Mouse (Mus musculus) intestine, postnatal 0 days (tissue): Measurements from ENCODE around the gene Rassf5. TPM values are rescaled to one million over a fixed set of nuclear protein-coding genes. Genes with fewer than 3 reads are reported as not detected.

Experiments used
- ATAC-seq: fragments of 200-750 bp; cut with Nextera tagmentation; 2 replicates; pipeline ENCODE4 v1.8.0; 2017; ENCODE audit warnings: mild to moderate bottlenecking, moderate TSS enrichment, moderate library complexity
- H3K27ac ChIP-seq: fragments of 300-500 bp; sonication (generic); 2 replicates; pipeline ENCODE4 v1.5.1; 2014; ENCODE audit warnings: mild to moderate bottlenecking, low read depth, low read length, moderate library complexity
- H3K27me3 ChIP-seq: fragments of 300-500 bp; sonication (generic); replicated peaks from 2 replicates; pipeline ENCODE4 v1.6.1; 2014; ENCODE audit warnings: low read length, mixed read lengths; ENCODE audit not compliant: control insufficient read depth, insufficient read depth
- H3K36me3 ChIP-seq: fragments of 300-500 bp; sonication (generic); 2 replicates; pipeline ENCODE4 v1.6.1; 2014; ENCODE audit warnings: mild to moderate bottlenecking, moderate library complexity; ENCODE audit not compliant: control insufficient read depth, insufficient read depth
- H3K4me1 ChIP-seq: fragments of 300-500 bp; sonication (generic); replicated peaks from 2 replicates; pipeline ENCODE4 v1.6.1; 2014; ENCODE audit warnings: antibody characterized with exemption, low read length, mixed read lengths; ENCODE audit not compliant: control insufficient read depth, insufficient read depth
- H3K4me2 ChIP-seq: fragments of 300-500 bp; sonication (generic); replicated peaks from 2 replicates; pipeline ENCODE4 v1.6.1; 2014; ENCODE audit warnings: low read depth, mild to moderate bottlenecking, moderate library complexity
- H3K4me3 ChIP-seq: fragments of 300-500 bp; sonication (generic); 2 replicates; pipeline ENCODE4 v1.5.1; 2014; ENCODE audit warnings: low read depth, low read length
- H3K9ac ChIP-seq: fragments of 300-500 bp; sonication (generic); 2 replicates; pipeline ENCODE4 v1.6.1; 2014; ENCODE audit warnings: mild to moderate bottlenecking, low read depth, low read length
- H3K9me3 ChIP-seq: fragments of 300-500 bp; sonication (generic); 2 replicates; pipeline ENCODE4 v1.6.1; 2016; ENCODE audit warnings: mixed run types; ENCODE audit not compliant: control insufficient read depth
- CTCF ChIP-seq: sonication (generic); IDR thresholded peaks from 2 replicates; pipeline ENCODE4 v1.5.1; 2016; ENCODE audit warnings: low read depth, mild to moderate bottlenecking, control low read depth, antibody characterized with exemption, moderate library complexity
- WGBS: fragments of 180-500 bp; shearing (Covaris S2); extraction: QIAGEN DNeasy Blood & Tissue Kit; methylation state at CpG from one replicate; pipeline ENCODE4 v1.1.7; 2014; 5-methylcytosine and 5-hydroxymethylcytosine counted together
- polyA plus RNA-seq: library from polyadenylated mRNA; unstranded; fragments of >200 nt; fragmentation: Nextera tagmentation; extraction: Ambion mirVana; gene quantifications from 2 replicates; pipeline ENCODE4 v1.2.1, GENCODE M21; 2015

Rassf5 gene
- polyA plus RNA-seq, 1 experiment from 2014 or later = 6.4 TPM

GRCm38 (mm10) chr1:131188655-131189054 lies 56.4 kb downstream of the Rassf5 start:
- no peak overlapping the region for H3K9ac ChIP-seq
- H3K4me2 ChIP-seq = no peak overlapping the region
- no peak overlapping the region for H3K4me3 ChIP-seq
- no peaks in the 10 kb centered on the region for H3K36me3 ChIP-seq
- WGBS = 92% methylated on average over 5 of the region's 5 CpGs
- H3K27me3 ChIP-seq = no peaks in the 10 kb centered on the region
- TF ChIP-seq CTCF = no peak
- no peak overlapping the region for H3K27ac ChIP-seq
- no peak for ATAC-seq
- H3K9me3 ChIP-seq = no peaks in the 10 kb centered on the region
- no peaks in the 10 kb centered on the region for H3K4me1 ChIP-seq

DNA sequence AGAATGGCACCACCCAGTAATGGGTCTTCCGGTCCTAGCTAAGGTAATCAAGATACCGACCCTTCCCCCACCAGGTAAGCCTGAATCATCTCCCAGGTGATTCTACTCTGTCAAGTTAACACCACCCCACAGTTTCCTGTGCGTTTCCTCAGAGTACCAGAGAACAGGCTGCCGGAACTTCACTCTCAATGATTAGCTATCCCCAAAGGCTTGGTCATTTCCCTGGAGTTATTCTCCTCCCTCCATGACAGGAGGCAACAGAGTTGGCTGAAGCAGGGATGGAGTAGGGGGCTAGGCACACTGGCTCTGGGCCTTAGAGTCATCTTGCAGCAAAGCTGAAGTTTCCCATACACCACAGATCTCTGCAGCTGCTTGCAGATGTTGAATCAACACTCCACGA lies 57.2 kb downstream of the Rassf5 start:
- no peaks in the 10 kb centered on the region for H3K9me3 ChIP-seq
- no peaks in the 10 kb centered on the region for H3K4me1 ChIP-seq
- no peak overlapping the region for H3K9ac ChIP-seq
- no peaks in the 10 kb centered on the region for H3K27me3 ChIP-seq
- no peak for ATAC-seq
- no peak overlapping the region for H3K4me3 ChIP-seq
- 69% methylated on average over 5 of the region's 5 CpGs for WGBS
- no peak overlapping the region for H3K27ac ChIP-seq
- H3K4me2 ChIP-seq = no peak overlapping the region
- TF ChIP-seq CTCF = no peak
- no peaks in the 10 kb centered on the region for H3K36me3 ChIP-seq

- Histone ChIP-seq H3K27me3 (no peaks in the 10 kb centered on the region), H3K27ac (no peak overlapping the region), H3K9ac (no peak overlapping the region), H3K36me3 (no peaks in the 10 kb centered on the region), H3K9me3 (no peaks in the 10 kb centered on the region), H3K4me3 (no peak overlapping the region), H3K4me1 (no peaks in the 10 kb centered on the region), H3K4me2 (no peak overlapping the region)
- no peak for ATAC-seq
- 76% methylated on average over 6 of the region's 6 CpGs for WGBS
- TF ChIP-seq CTCF = no peak
These were observed 58.1 kb downstream of the Rassf5 start for GRCm38 (mm10) chr1:131186995-131187394.

DNA sequence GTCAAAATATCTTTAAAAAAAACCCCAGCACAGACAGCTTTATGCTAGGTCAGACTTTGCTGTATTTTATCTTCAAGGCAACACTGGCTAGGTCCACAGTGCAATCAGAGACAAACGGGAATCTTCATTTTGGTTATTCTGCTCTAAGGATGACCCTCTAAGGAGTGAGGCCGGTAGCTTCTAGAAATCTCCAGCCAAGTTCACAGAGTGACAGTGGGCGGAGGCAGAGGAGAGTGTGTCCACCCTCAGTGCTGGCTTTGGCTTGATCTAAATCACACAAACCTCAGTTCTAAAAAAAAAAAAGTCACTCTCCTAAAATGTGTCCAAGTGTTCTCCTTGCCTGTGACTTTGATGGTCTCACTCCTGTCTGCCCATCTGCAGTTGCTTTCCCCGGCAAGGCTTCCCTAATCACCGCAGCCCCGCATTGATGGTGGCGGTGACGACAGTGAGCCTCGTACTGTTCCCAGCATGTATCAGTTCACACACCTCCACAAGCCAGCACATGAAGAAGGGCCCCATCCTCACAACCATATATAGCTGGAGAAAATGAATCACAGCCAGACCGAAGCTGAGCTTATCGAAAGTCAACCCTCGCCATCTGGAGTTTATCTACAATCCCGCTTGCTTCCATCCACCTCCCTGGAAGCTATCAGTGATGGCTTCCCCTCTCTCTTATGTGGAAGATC lies 59.1 kb downstream of the Rassf5 start:
- Histone ChIP-seq H3K27ac (no peak overlapping the region), H3K36me3 (no peaks in the 10 kb centered on the region), H3K27me3 (no peaks in the 10 kb centered on the region), H3K9ac (no peak overlapping the region), H3K4me3 (no peak overlapping the region), H3K9me3 (no peaks in the 10 kb centered on the region), H3K4me1 (no peaks in the 10 kb centered on the region), H3K4me2 (no peak overlapping the region)
- WGBS = 79% methylated on average over 13 of the region's 13 CpGs
- no peak for ATAC-seq
- no peak for TF ChIP-seq CTCF

DNA sequence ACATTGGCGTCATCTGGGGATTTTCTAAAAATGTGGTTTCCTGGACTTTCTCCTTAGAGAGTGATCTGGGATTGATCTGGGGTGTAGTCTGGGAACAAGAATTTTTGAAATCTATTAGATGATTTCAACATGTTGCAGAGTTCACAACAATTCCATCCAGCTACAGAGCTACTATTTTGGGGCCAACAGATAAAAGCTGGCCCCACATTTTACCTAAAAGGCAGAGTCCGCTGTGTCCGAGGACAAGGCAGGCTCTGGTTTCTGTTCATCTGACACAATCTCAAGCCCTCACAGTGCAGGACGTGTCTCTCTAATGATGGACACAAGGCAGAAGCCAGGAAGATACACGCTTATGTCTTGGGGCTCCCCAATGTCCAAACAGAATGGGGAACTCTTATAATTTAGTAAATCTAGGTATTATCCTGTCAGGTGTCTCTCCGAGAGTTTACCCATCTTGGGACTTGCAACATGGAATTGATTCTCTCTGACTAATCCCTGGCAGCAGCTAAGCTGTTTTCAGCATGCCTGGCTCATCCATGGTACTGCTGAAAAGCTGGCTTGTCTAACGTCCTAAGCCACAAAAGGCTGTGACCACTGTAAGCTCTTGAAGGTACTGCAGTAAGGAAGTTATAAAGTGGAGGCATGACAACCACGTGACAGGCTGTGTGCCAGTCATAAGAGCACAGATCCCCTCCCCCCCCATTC lies 60.0 kb downstream of the Rassf5 start:
- no peak for ATAC-seq
- Histone ChIP-seq H3K36me3 (no peaks in the 10 kb centered on the region), H3K9ac (no peak overlapping the region), H3K4me1 (no peaks in the 10 kb centered on the region), H3K27ac (no peak overlapping the region), H3K4me3 (no peak overlapping the region), H3K9me3 (no peaks in the 10 kb centered on the region), H3K27me3 (no peaks in the 10 kb centered on the region), H3K4me2 (no peak overlapping the region)
- WGBS = 71% methylated on average over 8 of the region's 8 CpGs
- no peak for TF ChIP-seq CTCF

DNA sequence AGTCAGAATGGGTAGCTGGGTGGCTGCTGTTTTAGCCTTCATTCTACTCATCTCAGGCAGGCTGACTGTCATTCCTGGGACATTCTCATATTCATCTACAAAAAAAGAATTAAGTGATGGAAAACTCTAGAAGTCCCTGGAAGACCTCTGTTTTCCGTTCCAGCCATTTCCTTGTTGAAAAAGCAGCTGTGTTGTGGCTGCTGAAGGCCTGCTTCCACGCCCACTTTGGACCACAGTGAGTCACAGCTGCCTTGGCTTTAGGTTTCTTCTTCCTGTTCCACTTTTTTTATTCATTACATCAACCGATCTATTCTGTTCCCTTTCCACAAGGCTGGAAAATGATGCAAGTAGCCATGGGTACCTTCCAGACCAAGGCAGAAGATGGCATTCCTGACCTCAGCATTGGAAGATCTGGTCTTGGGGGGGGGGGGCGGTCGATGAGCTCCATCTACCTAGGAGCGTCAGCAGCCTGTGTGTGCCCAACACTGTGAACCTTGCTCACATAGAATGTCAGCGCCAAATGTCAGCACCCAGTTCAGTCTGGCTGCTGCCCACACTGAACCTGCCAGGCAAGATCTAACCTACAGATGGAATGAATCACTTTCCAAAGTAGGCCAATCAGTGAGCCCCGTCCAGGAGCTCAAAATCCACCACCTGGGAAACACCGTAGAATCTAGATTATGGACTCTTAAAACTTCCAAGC lies 60.7 kb downstream of the Rassf5 start:
- no peak overlapping the region for H3K27ac ChIP-seq
- ATAC-seq = no peak

More for the DNA sequence above, 60.7 kb downstream of the Rassf5 start:
- Histone ChIP-seq H3K9ac (no peak overlapping the region), H3K4me3 (no peak overlapping the region), H3K4me1 (no peaks in the 10 kb centered on the region), H3K27me3 (no peaks in the 10 kb centered on the region), H3K4me2 (no peak overlapping the region), H3K36me3 (peaks cover 4% of the 10 kb centered on the region; the same call in 1 of the 2 replicates), H3K9me3 (no peaks in the 10 kb centered on the region)
- WGBS = 63% methylated on average over 9 of the region's 9 CpGs
- TF ChIP-seq CTCF = no peak
